Mouse (Mus musculus) frontal cortex, postnatal 10 days (tissue): ENCODE measurements at regions not wholly inside any gene's neighbourhood (a gene's known extent, or its start where the extent isn't known, plus 50 kb on each side); places are given as distances from the start of the nearest gene placed in this dataset.

Source experiments
- DNase-seq, 2 experiments: peaks; one replicate each; pipeline ENCODE4 v3.0.0; 2022; ENCODE audit warnings: low spot score in 2 of 2, mixed read lengths in 1 of 2

DNA sequence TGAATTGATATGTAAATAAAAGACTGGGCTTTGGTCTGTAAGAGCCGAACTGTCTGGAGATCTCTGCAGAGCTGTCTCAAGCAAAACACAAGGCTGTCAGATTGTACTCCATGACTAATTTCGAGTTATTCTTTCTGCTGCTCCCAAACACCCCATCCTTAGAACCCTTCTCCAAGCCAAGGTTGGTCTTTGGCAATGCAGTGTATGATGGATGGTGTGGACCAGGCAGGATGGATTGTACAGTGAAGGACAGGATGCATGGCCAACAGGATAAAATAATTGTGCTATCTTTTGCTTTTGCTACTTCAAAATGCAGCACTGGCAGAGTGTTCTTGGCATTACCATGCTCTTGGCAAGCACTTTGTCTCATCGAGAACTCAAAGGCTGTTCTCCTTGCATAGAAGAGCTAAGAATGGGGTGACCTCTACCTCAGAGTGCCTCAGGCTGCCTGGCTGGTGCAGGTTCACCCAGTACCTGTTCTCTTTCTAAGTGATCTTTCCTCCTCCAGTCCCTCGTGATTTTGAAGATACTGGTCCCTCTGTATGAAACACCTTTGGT, 88.4 kb upstream of the Cpeb4 start:
- DNase-seq = no peak

DNA sequence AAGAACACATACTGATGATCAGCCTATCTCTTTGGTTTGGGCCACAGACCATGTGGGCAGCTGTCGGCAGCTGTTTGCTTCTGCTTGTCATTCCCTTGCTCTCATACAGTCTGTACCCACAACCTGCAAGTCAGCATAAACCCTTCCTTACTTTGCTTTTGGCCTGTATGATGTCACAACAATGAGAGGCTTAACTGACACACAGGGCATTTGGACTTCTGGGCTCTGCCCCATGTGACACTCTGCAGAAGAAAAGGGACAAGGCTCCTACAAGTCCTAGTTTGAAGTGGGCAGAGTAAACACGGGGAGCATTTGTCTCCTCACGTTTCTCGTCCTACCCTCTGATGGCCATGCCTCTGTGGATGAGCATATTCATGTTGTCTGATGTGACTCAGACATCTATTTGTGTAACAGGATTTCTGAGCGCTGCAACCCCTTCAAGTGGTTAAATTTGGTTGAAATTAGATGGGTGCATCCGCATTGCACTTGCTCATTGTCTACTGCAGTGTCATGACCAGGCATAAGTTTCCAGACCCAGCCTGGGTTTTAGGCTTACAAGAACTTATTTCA, 87.6 kb upstream of the Cpeb4 start:
- DNase-seq = no peak

DNA sequence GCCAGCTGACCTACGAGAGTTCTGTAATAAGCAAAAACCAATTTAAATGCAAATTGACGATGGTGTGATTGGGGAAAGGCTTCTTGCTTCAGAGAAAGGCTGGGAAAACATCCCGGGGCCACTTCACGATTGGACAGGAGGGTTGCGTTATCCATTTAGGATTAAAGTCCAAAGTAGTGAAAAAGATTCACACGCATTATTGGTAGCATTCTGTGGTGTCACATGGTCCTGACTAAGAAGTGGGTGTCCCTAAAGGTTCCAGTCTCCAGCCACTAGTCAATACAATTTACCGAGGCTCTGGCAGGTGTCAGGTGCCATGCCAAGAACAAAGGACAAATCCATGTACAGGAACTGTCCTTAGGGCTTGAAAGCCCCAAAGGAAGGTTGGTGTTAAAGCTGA, 86.9 kb upstream of the Cpeb4 start:
- DNase-seq = no peak

DNA sequence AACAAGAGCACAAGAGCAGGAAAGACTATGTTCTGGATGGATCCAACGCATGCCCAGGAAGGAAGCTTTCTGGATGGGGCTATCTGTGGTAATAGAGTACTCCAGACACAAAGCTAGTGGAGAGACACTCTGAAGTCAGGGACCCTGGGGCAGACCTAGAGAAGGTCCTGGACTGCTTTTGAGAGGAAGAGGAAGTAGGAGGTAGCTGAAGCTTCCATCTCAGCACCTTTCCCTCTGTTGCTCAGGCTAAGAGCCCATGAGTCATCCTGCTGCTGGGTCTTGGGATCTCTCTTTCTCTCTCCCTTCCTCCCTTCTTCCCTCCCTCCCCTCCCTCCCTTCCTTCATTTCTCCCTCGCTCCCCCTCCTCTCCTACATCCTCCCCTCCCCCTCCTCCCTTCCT, 84.6 kb upstream of the Cpeb4 start:
- no peak for DNase-seq

DNA sequence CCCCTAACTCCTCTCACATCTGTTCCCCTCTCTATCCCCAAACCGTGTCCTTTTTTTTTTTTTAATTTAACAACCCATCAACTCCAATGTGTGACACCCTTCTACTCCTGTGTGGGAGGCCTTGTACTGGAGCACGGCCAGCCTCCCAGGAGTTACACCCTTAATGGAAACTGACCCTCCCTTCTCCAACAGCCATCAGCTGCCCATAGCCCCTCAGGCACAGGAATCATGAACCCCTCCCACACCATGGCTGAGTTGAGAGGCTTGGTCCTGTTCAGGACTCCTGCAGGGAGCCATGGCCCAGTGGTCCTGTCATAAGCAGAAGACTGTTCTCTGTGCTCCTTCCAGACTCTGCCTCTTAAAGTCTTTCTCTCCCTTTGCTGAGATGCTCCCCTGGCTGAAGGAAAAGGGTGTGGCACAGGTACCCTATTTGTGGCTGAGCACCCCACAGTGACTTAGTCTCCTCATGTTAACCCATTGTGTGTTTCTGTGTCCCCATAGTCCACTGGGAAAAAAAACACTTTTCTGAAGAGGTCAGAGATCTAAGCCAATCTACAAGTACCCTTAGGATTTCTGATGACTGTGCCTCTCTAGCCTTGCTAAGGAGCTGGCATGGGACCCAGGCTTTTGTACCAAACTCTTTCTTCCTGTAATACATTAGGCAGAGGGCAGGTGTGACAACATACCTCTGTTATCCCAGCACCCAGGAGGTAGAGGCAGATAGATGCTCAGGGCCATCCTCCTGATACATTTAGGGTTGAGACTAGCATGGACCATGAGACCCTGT, 83.9 kb upstream of the Cpeb4 start:
- no peak for DNase-seq

DNA sequence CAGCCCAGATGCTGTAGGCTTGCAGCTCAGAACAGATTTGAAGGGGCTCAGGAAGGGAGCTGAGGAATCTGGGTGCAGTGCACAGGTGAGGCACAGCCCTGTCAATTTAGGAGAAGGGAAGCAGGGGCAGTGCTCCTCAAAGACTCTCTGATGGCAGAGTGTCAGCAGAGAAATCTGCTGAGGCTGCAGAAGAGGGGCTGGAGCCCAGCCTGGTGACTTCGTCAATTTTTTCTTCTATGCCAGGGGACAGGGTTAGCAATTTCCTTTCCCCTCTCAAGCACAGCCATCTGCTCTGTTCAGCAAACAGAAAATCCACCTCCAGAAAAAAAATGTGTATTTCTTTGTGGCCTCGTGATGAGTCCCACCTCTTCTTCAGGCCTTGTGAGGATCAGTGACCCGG, 82.0 kb upstream of the Cpeb4 start:
- DNase-seq = no peak

DNA sequence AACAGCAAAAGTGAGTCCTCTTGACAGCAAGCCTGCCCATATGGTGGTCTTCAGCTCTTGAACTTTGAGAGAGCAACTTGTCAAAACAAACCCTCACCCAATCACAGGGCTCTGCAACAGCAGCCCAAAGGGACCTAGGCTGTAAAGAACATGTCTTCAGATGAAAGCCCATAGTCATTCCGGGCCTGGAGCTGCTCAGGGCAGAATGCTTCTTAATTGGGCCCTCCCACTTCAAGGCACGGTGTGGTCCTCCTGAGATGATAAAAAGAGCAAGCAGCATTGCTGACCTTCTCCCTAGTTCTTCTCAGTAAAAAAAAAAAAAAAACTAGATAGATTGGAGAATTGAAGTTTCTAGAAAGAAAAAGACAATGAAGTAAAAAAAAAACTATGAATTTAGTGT, 80.7 kb upstream of the Cpeb4 start:
- no peak for DNase-seq

DNA sequence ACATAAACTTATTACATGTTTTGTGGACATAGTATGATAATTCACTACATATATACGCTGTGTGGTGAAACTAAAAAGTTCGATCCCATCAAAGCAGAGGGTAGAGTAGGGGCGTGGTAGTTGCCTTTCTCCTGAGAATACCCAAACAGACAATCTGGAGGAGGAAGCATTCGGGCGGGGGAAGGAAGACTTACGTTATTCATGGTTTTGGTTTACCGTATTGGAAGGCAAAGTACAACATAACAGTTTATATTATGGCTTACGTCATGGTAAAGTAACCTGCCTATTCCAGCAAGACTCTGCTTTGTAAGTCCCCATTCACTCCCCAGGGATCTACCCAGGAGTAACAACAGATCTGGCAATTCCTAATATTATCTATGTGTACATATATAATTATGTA, 76.9 kb upstream of the Cpeb4 start:
- no peak for DNase-seq

DNA sequence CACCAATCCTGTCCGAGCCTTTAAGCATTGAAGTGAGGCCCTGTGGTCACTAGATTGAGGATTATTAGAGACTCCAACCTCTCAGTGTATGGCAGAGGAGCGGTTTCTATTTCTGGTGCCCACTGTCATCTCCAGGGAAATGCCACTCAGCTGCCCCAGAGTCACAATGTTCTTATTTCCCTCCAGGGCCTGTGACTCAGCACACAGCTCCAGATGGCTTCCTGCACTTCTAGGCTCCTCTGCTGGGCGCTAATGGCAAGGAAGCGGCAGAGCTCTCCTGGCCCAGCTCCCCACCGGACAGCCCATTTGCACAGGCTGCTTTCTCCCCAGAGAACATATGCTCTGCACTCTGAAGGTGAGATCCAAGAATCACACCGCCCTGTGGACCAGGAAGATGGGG, 75.8 kb upstream of the Cpeb4 start:
- DNase-seq = no peak

DNA sequence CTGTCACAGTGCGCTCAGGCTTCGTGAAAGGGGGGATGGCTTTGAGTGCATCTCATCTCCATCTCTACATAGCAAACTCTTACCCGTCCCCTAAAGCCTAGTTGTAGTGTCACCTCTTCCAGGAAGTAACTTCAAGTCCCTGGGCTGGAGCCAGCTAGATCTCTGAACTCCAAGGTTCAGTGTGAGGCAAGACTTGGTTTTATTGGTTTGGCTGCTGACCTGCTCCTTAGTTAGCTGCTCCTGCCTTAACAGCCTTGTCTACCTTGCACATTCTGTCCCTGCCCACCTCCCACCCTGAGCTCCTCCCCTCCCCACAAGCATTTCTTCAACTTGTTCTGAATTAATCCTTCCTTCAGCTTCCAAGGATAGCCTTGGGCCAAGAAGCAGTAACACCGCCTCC, 70.4 kb upstream of the Cpeb4 start:
- DNase-seq = no peak

DNA sequence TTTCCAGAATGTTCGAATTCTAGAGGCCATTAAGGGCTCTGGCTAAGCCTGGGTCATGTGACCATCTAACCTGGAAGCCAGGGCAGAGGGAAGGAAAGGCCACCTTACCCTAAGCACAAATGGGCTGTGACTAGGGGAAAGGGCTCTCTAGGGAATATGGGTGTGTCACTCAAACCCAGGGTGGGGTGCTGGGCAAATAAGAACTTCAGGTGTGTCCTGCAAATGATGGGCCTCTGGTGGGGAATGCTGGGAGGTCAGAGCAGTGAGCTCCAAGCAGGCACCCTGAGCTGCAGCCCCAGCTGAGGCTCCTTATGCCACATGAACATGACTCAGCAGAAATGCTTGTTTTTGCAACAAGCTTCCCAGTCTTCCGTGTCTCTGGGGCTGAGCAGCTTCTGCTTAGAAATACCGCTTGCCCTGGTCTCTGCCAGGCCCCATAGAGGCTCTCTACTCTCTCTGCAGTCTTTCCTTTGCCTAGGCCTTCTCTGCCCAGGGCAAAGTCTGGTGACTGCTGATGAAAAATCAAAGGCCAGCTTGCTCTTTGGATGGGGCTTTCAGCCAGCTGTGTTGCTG, 68.6 kb upstream of the Cpeb4 start:
- DNase-seq = no peak

DNA sequence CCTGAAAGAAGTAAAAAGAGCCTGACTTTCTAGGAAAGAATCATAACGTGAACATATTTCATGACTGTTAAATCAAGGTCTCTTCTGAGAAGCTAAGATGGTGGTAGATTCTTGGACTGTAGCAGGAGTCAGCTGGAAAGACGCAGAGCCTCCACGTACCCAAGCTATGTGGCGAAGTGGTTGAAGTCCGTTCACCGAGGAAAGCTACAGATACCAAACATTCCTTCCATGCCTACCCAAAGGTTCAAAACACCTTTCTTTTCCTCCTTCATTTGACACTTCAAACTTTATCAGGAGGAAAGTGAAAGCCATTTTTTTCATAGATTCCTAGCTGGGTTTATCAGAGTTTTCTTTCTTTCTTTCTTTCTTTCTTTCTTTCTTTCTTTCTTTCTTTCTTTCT, 67.5 kb upstream of the Cpeb4 start:
- DNase-seq = no peak

DNA sequence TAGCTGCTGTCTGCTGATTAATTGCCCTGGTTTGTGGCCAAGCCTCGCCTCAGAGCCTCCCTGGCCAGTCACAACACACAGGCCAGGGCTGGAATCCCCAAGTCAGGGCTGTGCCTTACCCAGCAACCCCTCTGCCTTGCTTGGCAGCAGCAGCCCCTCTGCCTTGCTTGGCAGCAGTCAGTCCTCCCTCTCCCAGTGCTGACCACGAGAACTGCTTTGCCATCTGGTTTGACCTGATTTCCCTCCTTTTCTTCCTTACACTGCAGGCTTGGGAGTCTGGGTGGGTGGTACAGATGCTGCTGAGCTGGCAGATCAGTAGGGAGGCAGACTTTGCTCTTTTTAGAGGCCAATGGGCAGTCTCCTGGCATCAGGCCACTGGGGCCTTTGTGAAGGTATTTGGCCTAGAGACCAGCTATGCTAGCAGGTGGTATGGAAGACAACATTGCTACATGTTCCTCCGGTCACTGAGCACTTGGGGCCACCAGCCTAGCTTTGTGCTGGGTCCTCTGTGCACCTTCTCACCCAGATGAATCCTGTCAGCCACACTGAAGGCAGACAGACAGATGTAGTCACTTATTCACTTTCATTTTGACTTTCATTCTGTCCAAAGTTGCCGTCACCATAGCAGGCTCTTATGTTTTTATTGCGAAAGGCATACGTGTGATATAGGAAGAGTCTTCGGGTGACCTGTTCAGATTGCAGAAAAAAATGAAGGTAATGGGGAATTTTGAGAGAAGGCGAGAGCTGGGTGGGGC, 64.4 kb upstream of the Cpeb4 start:
- DNase-seq = peak; percentile 36 to 64

DNA sequence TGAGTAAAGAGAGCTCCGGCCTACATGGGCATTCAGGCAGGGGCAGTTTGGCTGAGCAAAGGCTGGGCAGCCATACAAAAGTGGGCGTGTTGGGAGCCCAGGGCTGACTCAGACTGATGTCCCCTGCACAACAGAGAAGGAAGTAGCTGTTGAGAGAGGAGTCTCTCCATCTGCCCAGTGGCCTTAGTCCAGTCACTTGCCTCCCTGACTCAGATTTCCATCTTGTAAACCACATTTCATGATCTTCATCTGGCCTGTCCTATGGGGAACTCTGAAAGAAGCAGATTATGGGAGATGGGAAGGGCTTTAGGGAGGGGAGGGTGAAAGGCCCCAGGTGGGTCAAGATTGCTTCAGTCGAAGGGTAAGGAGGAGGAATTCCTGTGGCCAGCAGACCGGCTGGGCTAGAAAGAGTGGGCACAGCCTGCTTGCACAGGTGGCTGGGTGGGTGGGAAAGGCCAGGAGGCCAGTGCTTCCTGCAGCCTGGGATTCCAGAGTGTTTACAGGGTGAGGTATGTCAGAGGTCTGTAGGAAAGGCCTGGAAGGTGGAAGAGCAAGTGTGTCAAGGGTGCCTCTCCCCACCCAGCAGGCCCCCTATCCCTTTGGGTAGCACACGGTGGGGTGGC, 63.7 kb upstream of the Cpeb4 start:
- DNase-seq = no peak

DNA sequence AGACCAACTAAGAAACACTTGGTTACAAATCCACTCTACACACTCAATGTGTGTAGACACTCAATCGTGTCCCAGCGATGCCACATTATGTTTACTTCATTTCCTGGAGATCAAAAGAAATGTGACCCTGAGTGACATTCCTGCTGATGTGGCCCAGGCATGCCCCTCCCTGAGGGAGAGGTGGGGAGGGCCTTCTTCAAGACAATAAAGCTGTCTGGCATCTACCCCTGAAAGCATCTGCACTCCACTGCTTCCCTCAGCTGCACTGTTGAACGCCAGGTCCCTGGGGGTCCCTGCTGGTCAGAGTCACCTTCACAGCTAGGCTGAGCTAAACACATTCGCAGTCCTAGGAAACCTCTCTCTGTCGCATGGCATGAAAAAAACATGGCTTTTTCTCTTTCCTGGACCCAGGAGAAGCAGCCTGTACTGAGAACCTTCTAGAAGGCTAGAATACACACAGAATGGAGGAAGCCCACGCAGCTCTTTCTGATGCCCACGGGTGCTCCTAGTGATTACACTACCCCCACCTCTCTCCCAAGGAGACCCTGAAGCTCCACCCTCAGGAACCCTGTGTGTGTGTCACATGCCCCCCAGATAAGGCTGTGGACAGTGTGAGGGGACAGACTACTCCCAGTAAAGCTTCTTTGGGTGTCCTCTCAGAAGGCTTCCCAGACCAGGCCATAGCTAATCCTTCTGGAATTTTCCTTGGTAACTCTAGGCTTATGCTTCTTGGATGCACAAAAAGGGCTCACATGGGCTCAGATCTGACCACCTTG, 61.8 kb upstream of the Cpeb4 start:
- no peak for DNase-seq

DNA sequence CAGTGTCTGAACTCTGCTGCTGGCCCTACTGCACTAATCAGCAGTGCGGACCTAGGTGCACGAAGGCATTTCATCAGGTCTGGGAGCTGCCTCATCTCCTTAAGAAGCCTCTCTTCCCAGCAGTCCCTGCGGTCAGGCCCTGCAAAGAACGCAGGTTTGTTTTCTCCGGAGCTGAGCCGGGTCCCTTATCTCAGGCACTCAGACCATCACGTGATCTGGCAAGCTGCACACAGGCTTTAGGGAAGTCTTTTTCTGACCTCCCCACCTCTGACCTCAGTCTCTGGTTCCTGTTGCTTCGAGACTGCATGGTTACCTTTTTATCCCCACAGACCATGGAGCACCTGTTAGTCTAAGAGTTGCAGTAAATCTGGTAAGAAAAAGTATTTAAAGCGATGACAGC, 59.8 kb upstream of the Cpeb4 start:
- DNase-seq = no peak

DNA sequence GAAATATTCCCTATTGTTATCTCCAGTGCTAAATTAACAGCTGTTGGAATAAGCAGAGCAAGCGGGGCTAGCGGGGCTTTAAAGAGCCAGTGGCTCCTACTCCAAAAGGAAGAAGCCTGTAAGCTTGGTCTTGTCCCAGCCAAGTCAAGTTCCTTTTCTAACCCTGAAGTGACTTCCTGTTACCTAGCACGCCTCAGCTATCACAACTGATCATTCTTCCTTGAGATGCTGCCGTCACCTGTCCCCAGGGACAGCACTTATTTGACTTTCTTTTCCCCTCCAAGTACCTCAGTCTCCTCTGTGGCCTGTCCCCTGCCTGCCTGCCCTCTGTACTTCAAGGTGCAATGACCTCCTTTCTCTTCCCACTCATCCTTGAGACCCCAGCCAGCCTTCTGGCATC, 57.4 kb upstream of the Cpeb4 start:
- DNase-seq = no peak

DNA sequence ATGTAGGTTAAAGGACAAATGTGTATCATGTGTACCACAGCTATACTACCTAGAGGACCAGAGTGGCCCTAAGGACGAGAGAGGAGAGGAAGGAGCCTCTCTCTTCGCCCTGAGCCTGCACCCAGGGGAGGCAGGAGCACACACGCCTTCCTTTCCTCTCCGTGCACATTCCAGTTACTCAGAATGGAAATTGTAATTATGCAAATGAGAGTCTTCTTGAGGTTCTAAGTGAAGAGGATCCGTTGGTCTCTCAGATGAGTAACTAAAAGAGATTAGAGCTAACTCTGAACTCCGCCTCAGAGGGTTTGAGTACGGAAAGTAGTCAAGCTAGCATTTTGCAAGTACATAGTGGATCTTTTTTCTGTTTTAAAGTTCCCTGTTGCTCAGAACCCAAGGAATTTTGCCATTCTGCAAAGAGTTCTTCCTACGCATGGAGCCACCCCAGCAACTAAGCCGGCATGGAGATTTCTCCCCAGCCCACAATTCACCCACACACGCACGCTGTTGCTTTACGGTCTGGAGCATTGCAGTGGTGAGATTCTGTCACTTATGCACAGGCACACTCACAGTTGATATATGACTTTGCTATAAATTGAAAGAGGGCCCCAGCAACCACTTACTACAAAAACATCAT, 56.0 kb upstream of the Cpeb4 start:
- DNase-seq = no peak

DNA sequence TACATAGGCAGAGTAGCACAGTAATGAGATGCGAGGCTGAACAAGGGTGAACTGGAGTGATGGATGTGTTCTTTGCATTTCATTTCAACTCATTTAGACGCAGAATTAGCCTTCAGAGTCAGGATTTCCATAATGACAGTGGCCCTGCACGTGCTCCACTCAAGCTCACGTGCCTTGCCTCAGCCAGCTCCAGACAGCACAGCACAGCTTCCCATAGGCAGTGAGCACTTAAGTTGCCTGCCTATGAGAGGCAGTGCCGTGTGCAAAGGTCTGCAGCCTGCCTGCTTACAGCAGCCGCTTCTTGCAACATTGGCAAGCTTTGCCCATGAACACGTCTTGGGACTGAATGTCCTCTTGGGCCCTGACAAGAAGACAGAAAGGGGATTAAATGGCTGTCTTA, 54.0 kb upstream of the Cpeb4 start:
- DNase-seq = peak in 1 of 2 experiments; percentile 35

DNA sequence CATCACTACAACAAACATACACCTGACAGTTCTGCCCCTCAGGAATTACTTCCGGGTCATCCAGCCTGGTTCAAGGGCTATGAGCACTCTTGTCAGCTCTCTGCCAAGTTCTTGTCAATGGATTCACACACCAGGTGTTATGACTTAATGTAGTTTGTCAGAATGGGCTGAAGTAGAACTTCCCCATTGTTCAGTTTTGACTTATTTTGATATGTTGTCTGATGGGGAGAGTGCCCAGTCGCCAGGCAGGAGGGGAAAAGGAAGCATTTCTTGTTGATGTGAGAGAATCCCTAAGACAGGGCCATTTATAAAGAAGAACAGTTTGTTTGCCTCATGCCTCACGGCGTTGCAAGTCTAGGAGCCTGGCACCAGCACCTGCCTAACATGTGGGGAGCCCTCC, 52.0 kb upstream of the Cpeb4 start:
- no peak for DNase-seq
